Mouse (Mus musculus) spleen, adult 2 months (tissue): ENCODE results near the gene Cym. TPM values are rescaled to one million over a fixed set of nuclear protein-coding genes. Genes with fewer than 3 reads are reported as not detected.

Experiments used
- DNase-seq, 2 experiments: peaks; one replicate each; pipeline versions ENCODE4 v3.0.0 to v3.0.0-alpha.2; 2012 to 2021; ENCODE audit warnings: low spot score in 2 of 2, low read depth in 1 of 2
- H3K27ac ChIP-seq: fragments of 200-500 bp; 2 replicates; pipeline ENCODE4 v1.5.1; 2012; ENCODE audit warnings: low read length, inconsistent platforms; ENCODE audit not compliant: insufficient read depth
- H3K27me3 ChIP-seq: fragments of 200-500 bp; 2 replicates; pipeline ENCODE4 v1.6.1; 2012; ENCODE audit warnings: mild to moderate bottlenecking, moderate library complexity, low read length, inconsistent platforms; ENCODE audit not compliant: control insufficient read depth, insufficient read depth
- H3K36me3 ChIP-seq: fragments of 200-500 bp; 2 replicates; pipeline ENCODE4 v1.6.1; 2012; ENCODE audit warnings: mild to moderate bottlenecking, low read length, inconsistent platforms; ENCODE audit not compliant: control insufficient read depth, insufficient read depth
- H3K4me1 ChIP-seq: fragments of 200-500 bp; 2 replicates; pipeline ENCODE4 v1.6.1; 2011; ENCODE audit warnings: inconsistent platforms; ENCODE audit not compliant: control insufficient read depth, insufficient read depth, insufficient read length
- H3K4me3 ChIP-seq: fragments of 200-500 bp; 2 replicates; pipeline ENCODE4 v1.5.1; 2011; ENCODE audit warnings: mild to moderate bottlenecking, inconsistent platforms; ENCODE audit not compliant: insufficient read depth, insufficient read length; ENCODE audit errors: extremely low read depth
- CTCF ChIP-seq: fragments of 200-500 bp; IDR thresholded peaks from 2 replicates; pipeline ENCODE4 v1.5.1; 2011; ENCODE audit warnings: mild to moderate bottlenecking, inconsistent platforms; ENCODE audit not compliant: insufficient read depth, insufficient read length, insufficient replicate concordance; ENCODE audit errors: extremely low read depth
- POLR2A ChIP-seq: fragments of 200-500 bp; IDR thresholded peaks from 2 replicates; pipeline ENCODE4 v1.6.1; 2011; ENCODE audit warnings: low read depth, low read length, inconsistent platforms
- WGBS: fragments of 180-500 bp; shearing (Covaris S2); methylation state at CpG from one replicate; pipeline ENCODE4 v1.1.7; 2018; 5-methylcytosine and 5-hydroxymethylcytosine counted together
- polyA plus RNA-seq: library from polyadenylated mRNA; depleted of rRNA; stranded (reverse); fragments of >200 nt; gene quantifications from 2 replicates; pipeline ENCODE4 v1.2.3, GENCODE M21; 2012

Gene Cym
- polyA plus RNA-seq, 1 experiment, result 0.33 TPM

GRCm38 (mm10) chr3:107238471-107238980, 17.0 kb upstream of the Cym start:
- H3K27ac ChIP-seq, result no peak overlapping the region
- no peaks in the 10 kb centered on the region for H3K27me3 ChIP-seq
- WGBS, result 85% methylated on average over 8 of the region's 8 CpGs
- no peaks in the 10 kb centered on the region for H3K36me3 ChIP-seq
- TF ChIP-seq POLR2A (no peak), CTCF (no peak)
- no peak overlapping the region for H3K4me3 ChIP-seq
- DNase-seq, result no peak
- no peaks in the 10 kb centered on the region; the same call in 1 of the 2 replicates for H3K4me1 ChIP-seq

GRCm38 (mm10) chr3:107238051-107238450, 16.5 kb upstream of the Cym start:
- Histone ChIP-seq H3K36me3 (no peaks in the 10 kb centered on the region), H3K27me3 (no peaks in the 10 kb centered on the region), H3K27ac (no peak overlapping the region), H3K4me1 (peaks cover 1% of the 10 kb centered on the region; the same call in 1 of the 2 replicates), H3K4me3 (no peak overlapping the region)
- TF ChIP-seq CTCF (no peak), POLR2A (no peak)
- WGBS, result 84% methylated on average over 2 of the region's 2 CpGs
- DNase-seq, result no peak

GRCm38 (mm10) chr3:107233945-107234344, 12.4 kb upstream of the Cym start:
- no peak for DNase-seq
- H3K4me3 ChIP-seq, result no peak overlapping the region
- no peaks in the 10 kb centered on the region for H3K36me3 ChIP-seq
- peaks cover 5% of the 10 kb centered on the region; the same call in 1 of the 2 replicates for H3K4me1 ChIP-seq
- H3K27ac ChIP-seq, result no peak overlapping the region
- H3K27me3 ChIP-seq, result no peaks in the 10 kb centered on the region
- TF ChIP-seq POLR2A (no peak), CTCF (no peak)
- 29% methylated on average over 2 of the region's 2 CpGs for WGBS

- Histone ChIP-seq H3K27me3 (no peaks in the 10 kb centered on the region), H3K27ac (no peak overlapping the region), H3K4me1 (peaks cover 5% of the 10 kb centered on the region; the same call in 1 of the 2 replicates), H3K4me3 (no peak overlapping the region), H3K36me3 (no peaks in the 10 kb centered on the region)
- WGBS, result 2% methylated on average over 11 of the region's 11 CpGs
- DNase-seq, result peak; percentile 66 to 75
- TF ChIP-seq POLR2A (no peak), CTCF (peak; percentile 90; the same call in 1 of the 2 replicates)
These were observed 11.8 kb upstream of the Cym start for GRCm38 (mm10) chr3:107233351-107233813.

- no peak overlapping the region for H3K27ac ChIP-seq
- peaks cover 5% of the 10 kb centered on the region; the same call in 1 of the 2 replicates for H3K4me1 ChIP-seq
- TF ChIP-seq CTCF (no peak), POLR2A (no peak)
- no peaks in the 10 kb centered on the region for H3K36me3 ChIP-seq
- DNase-seq, result no peak
- no peaks in the 10 kb centered on the region for H3K27me3 ChIP-seq
- H3K4me3 ChIP-seq, result no peak overlapping the region
- 35% methylated on average over 4 of the region's 4 CpGs for WGBS
These were observed 9.7 kb upstream of the Cym start for GRCm38 (mm10) chr3:107231202-107231601.

- H3K36me3 ChIP-seq, result no peaks in the 10 kb centered on the region
- peaks cover 5% of the 10 kb centered on the region; the same call in 1 of the 2 replicates for H3K4me1 ChIP-seq
- H3K27ac ChIP-seq, result no peak within 1 kb of the TSS
- H3K4me3 ChIP-seq, result no peak within 1 kb of the TSS
- TF ChIP-seq POLR2A (no peak), CTCF (no peak)
- WGBS, result 8% methylated on average over 1 of the region's 1 CpGs
- no peak for DNase-seq
- H3K27me3 ChIP-seq, result no peaks in the 10 kb centered on the region
These were observed 9.0 kb upstream of the Cym start, which contains the start of gene A630076J17Rik for GRCm38 (mm10) chr3:107230527-107230926. A630076J17Rik (plus strand) TSS chr3:107230614.

GRCm38 (mm10) chr3:107229822-107230221, 8.3 kb upstream of the Cym start:
- no peak for DNase-seq
- H3K4me1 ChIP-seq, result peaks cover 5% of the 10 kb centered on the region; the same call in 1 of the 2 replicates
- TF ChIP-seq POLR2A (no peak), CTCF (no peak)
- WGBS, result 71% methylated on average over 5 of the region's 5 CpGs
- H3K4me3 ChIP-seq, result no peak overlapping the region
- no peak overlapping the region for H3K27ac ChIP-seq
- H3K36me3 ChIP-seq, result no peaks in the 10 kb centered on the region
- H3K27me3 ChIP-seq, result no peaks in the 10 kb centered on the region
